Mouse (Mus musculus): ENCODE results near the gene Ppp4r2.

GRCm38 (mm10) chr6:100892489-100892888, 59.1 kb downstream of the Ppp4r2 start:
- TF ChIP-seq CTCF (IDR thresholded peaks at IDR 0.05; ENCODE audit: borderline replicate concordance, extremely low read depth, insufficient read depth, insufficient read length) (no peak), POLR2A (IDR thresholded peaks at IDR 0.05; ENCODE audit: borderline replicate concordance, extremely low read depth, insufficient read depth, insufficient read length, poor library complexity, severe bottlenecking) (no peak)

Data from brain, embryonic 14.5 days (tissue).